11 mouse cellular contexts compared by ENCODE assay signal in genomic region chr9:33080271-33080670, GRCm38 (mm10).
DNase-seq lines count a peak whose midpoint lies in the region; ATAC-seq and TF ChIP-seq lines count a peak whose summit lies in the region.
"Had no signal": no experiment of that assay in that cellular context is flagged by ENCODE, and none has a peak within 500 bp of the region (broad histone marks: within the 10 kb centered on the region; RNA-seq: fewer than 3 reads in every experiment).

No protein-coding gene starts in this region.

- no peak for TF ChIP-seq EP300 in heart, postnatal 0 days (IDR thresholded peaks at IDR 0.05; ENCODE audit: low read depth)

- no peak for TF ChIP-seq CTCF in heart, postnatal 0 days (IDR thresholded peaks at IDR 0.05; ENCODE audit: low read depth)

- no peak overlapping the region for H3K9ac ChIP-seq in heart, postnatal 0 days (replicated peaks; ENCODE audit: low read depth, low read length)
- H3K9ac ChIP-seq in heart, embryonic 12.5 days = no peak overlapping the region
- H3K9ac ChIP-seq in limb, embryonic 13.5 days = no peak overlapping the region
- H3K9ac ChIP-seq in hindbrain, embryonic 13.5 days = no peak overlapping the region
- H3K9ac ChIP-seq: heart, embryonic 15.5 days; hindbrain, embryonic 14.5 days had no signal

- no peaks in the 10 kb centered on the region for H3K36me3 ChIP-seq in heart, postnatal 0 days (replicated peaks; ENCODE audit: control insufficient read depth, insufficient read depth, low read length)
- no peaks in the 10 kb centered on the region for H3K36me3 ChIP-seq in heart, embryonic 12.5 days
- H3K36me3 ChIP-seq in limb, embryonic 13.5 days = no peaks in the 10 kb centered on the region
- H3K36me3 ChIP-seq in hindbrain, embryonic 13.5 days = no peaks in the 10 kb centered on the region
- H3K36me3 ChIP-seq: heart, embryonic 15.5 days had no signal

- no peaks in the 10 kb centered on the region for H3K9me3 ChIP-seq in heart, postnatal 0 days (replicated peaks; ENCODE audit: control insufficient read depth, low read length)
- no peaks in the 10 kb centered on the region for H3K9me3 ChIP-seq in heart, embryonic 12.5 days (replicated peaks)
- no peaks in the 10 kb centered on the region for H3K9me3 ChIP-seq in limb, embryonic 13.5 days
- H3K9me3 ChIP-seq in hindbrain, embryonic 13.5 days = no peaks in the 10 kb centered on the region
- H3K9me3 ChIP-seq: heart, embryonic 15.5 days had no signal

- 0 out of 2 replicates have a peak overlapping the region, but pooled peaks have one; percentile 17 for H3K4me2 ChIP-seq in heart, postnatal 0 days (ENCODE audit: low read depth, low read length)
- H3K4me2 ChIP-seq in heart, embryonic 12.5 days = no peak overlapping the region
- H3K4me2 ChIP-seq in limb, embryonic 13.5 days (replicated peaks) = peak overlapping the region; percentile 41
- H3K4me2 ChIP-seq in hindbrain, embryonic 13.5 days = no peak overlapping the region
- H3K4me2 ChIP-seq: heart, embryonic 15.5 days; hindbrain, embryonic 14.5 days had no signal

- WGBS in heart, postnatal 0 days = 50% methylated on average over 3 of the region's 3 CpGs
- 50% methylated on average over 3 of the region's 3 CpGs for WGBS in heart, embryonic 12.5 days
- 45% methylated on average over 3 of the region's 3 CpGs for WGBS in limb, embryonic 13.5 days
- 89% methylated on average over 3 of the region's 3 CpGs for WGBS in hindbrain, embryonic 13.5 days

- H3K27ac ChIP-seq in heart, postnatal 0 days (ENCODE audit: low read depth) = no peak overlapping the region
- no peak overlapping the region for H3K27ac ChIP-seq in heart, embryonic 12.5 days (ENCODE audit: poor library complexity, severe bottlenecking)
- no peak overlapping the region for H3K27ac ChIP-seq in limb, embryonic 13.5 days
- no peak overlapping the region for H3K27ac ChIP-seq in hindbrain, embryonic 13.5 days
- H3K27ac ChIP-seq: heart, embryonic 15.5 days; hindbrain, embryonic 14.5 days had no signal

- ATAC-seq in heart, postnatal 0 days (ENCODE audit: insufficient read depth, low read depth) = no peak
- ATAC-seq in heart, embryonic 12.5 days (ENCODE audit: insufficient number of reproducible peaks, low FRiP score) = no peak
- peak; percentile 87 for ATAC-seq in activated CD4-positive, CD25-positive, alpha-beta regulatory T cell, adult 4 months
- ATAC-seq in limb, embryonic 13.5 days (ENCODE audit: low FRiP score, low read depth) = no peak
- no peak for ATAC-seq in hindbrain, embryonic 13.5 days (ENCODE audit: low FRiP score)

- DNase-seq in heart, postnatal 0 days (ENCODE audit: low spot score) = no peak
- DNase-seq in 3T3-L1 (ENCODE audit: low read depth, low spot score) = peak; percentile 36
- DNase-seq in adrenal gland, postnatal 10 days = no peak
- no peak for DNase-seq in right cerebral cortex, postnatal 10 days (ENCODE audit: low spot score in 2 of 2)
- DNase-seq: cerebellum, adult 2 months had no signal

- H3K27me3 ChIP-seq in heart, postnatal 0 days (ENCODE audit: control insufficient read depth, insufficient read depth, low read length) = no peaks in the 10 kb centered on the region
- no peaks in the 10 kb centered on the region for H3K27me3 ChIP-seq in heart, embryonic 12.5 days (replicated peaks)
- no peaks in the 10 kb centered on the region for H3K27me3 ChIP-seq in limb, embryonic 13.5 days
- H3K27me3 ChIP-seq in hindbrain, embryonic 13.5 days = no peaks in the 10 kb centered on the region
- H3K27me3 ChIP-seq: heart, embryonic 15.5 days had no signal

- H3K4me1 ChIP-seq in heart, postnatal 0 days (ENCODE audit: control insufficient read depth, insufficient read depth) = no peaks in the 10 kb centered on the region
- peaks cover 6% of the 10 kb centered on the region; the same call in 1 of the 2 replicates for H3K4me1 ChIP-seq in heart, embryonic 12.5 days (replicated peaks)
- peaks cover 13% of the 10 kb centered on the region for H3K4me1 ChIP-seq in limb, embryonic 13.5 days
- H3K4me1 ChIP-seq in hindbrain, embryonic 13.5 days (replicated peaks) = no peaks in the 10 kb centered on the region

- H3K4me3 ChIP-seq in heart, postnatal 0 days (ENCODE audit: low read depth, low read length) = no peak overlapping the region
- H3K4me3 ChIP-seq in heart, embryonic 12.5 days = no peak overlapping the region
- no peak overlapping the region for H3K4me3 ChIP-seq in limb, embryonic 13.5 days
- no peak overlapping the region for H3K4me3 ChIP-seq in hindbrain, embryonic 13.5 days
- H3K4me3 ChIP-seq: heart, embryonic 15.5 days had no signal

Comparison
In these comparisons a context has a peak if more than half of its experiments do, and no peak if none do; other contexts are left out.
1. H3K4me2 ChIP-seq: peak in heart, postnatal 0 days (single experiment) and limb, embryonic 13.5 days (single experiment); none in heart, embryonic 12.5 days (single experiment) and hindbrain, embryonic 13.5 days (single experiment).